Mouse (Mus musculus) bone marrow, adult 2 months (tissue): ENCODE measurements around the gene Etv2. TPM values are rescaled to one million over a fixed set of nuclear protein-coding genes. Genes with fewer than 3 reads are reported as not detected.
A peak's percentile ranks its signal among the peaks of the same experiment; 100 is the strongest.

Experiments used
- H3K27ac ChIP-seq: fragments of 200-500 bp; 2 replicates; pipeline ENCODE4 v1.5.1; 2012; ENCODE audit warnings: low read depth, mild to moderate bottlenecking, control low read depth, inconsistent platforms, low read length; ENCODE audit not compliant: control insufficient read depth, poor library complexity, insufficient read depth
- H3K4me1 ChIP-seq: fragments of 200-500 bp; 2 replicates; pipeline ENCODE4 v1.6.1; 2011; ENCODE audit warnings: low read length; ENCODE audit not compliant: control insufficient read depth, insufficient read depth
- H3K4me3 ChIP-seq: fragments of 200-500 bp; replicated peaks from 2 replicates; pipeline ENCODE3; 2011; ENCODE audit warnings: mild to moderate bottlenecking, low read depth, low read length, control low read depth; ENCODE audit not compliant: control insufficient read depth
- CTCF ChIP-seq: fragments of 200-500 bp; IDR thresholded peaks from 2 replicates; pipeline ENCODE4 v1.5.1; 2011; ENCODE audit warnings: low read length, control low read depth; ENCODE audit not compliant: control insufficient read depth, insufficient read depth
- POLR2A ChIP-seq: fragments of 200-500 bp; IDR thresholded peaks from 2 replicates; pipeline ENCODE4 v1.6.1; 2011; ENCODE audit warnings: low read depth, mild to moderate bottlenecking, control low read depth, low read length, borderline replicate concordance; ENCODE audit not compliant: control insufficient read depth
- WGBS: fragments of 180-500 bp; shearing (Covaris S2); methylation state at CpG from one replicate; pipeline ENCODE4 v1.1.7; 2018; 5-methylcytosine and 5-hydroxymethylcytosine counted together
- polyA plus RNA-seq: library from polyadenylated mRNA; stranded (reverse); fragments of >200 nt; gene quantifications from 2 replicates; pipeline ENCODE4 v1.2.4, GENCODE M21; 2011; ENCODE audit warnings: low replicate concordance; ENCODE audit not compliant: missing spikeins, insufficient read depth, insufficient read length

The Etv2 gene
- not detected in 2 replicates for polyA plus RNA-seq

DNA sequence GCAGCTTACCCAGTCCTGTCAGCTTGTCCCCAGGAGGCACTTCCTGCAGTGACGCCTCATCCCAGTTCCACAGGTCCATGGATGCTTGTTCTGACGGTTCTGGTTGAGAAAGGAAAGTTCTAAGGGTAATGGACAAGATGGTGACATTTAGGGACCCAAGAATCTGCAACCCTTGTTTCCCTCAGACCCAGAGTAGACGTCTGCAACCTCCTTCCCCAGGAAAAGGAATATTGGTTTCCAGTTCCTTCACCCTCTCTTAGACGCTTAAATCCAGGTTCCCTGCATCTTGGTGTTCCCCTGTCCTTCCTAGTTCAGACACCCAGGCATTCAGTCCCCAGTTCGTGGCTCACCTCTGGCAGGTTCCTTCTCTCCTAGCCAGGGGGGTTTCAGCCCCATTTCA is at the start of gene Etv2:
Gene Etv2, minus strand, starts transcription at position 101 of the 400 bp plus-strand sequence.
- TF ChIP-seq CTCF, result no peak
- no peak for TF ChIP-seq POLR2A
- 4% methylated on average over 5 of the region's 5 CpGs for WGBS
- Histone ChIP-seq H3K27ac (no peak within 1 kb of the TSS), H3K4me1 (no peaks in the 10 kb centered on the region; the same call in 1 of the 2 replicates), H3K4me3 (no peak within 1 kb of the TSS)

DNA sequence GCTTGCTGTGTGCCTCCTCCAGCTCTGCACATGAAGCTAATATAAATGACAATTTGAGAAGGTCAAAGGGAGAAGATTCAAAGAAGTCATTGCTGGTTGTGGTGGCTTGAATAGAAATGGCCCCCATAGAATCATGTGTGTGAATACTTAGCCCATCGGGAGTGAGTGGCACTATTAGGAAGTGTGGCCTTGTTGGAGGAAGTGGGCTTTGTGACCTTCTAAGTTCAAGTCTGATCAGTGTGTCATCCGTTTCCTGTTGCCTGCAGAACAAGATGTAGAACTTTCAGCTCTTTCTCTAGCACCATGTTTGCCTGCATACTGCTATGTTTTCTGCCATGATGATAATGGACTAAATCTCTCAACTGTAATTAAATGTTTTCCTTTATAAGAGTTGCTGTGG is 47.8 kb upstream of the Etv2 start:
- TF ChIP-seq POLR2A (no peak), CTCF (no peak)
- no peak overlapping the region for H3K4me3 ChIP-seq
- H3K4me1 ChIP-seq, result no peaks in the 10 kb centered on the region; the same call in 1 of the 2 replicates
- H3K27ac ChIP-seq, result no peak overlapping the region
- 22% methylated on average over 2 of the region's 2 CpGs for WGBS

DNA sequence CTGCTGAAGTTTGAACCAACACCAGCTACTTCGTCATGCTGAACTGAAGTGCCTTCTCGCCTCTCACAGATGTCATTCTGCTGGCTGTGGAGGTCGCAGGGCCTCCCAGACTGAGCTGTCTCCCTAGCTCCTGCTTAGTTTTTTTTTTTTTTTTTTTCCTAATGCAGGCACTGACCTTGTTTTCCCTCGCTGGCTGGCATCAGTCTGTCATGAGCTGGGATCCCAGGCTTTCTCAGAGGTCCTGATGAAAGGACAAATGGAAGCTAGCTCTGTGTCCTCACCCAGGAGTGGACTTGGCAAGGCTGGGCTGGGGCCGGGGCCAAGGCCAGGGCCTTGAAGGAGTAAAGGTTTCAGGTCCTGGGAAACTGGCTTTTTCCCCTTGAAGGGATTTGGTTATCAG is 46.2 kb upstream of the Etv2 start:
- H3K27ac ChIP-seq, result no peak overlapping the region
- TF ChIP-seq POLR2A (no peak), CTCF (no peak)
- H3K4me1 ChIP-seq, result no peaks in the 10 kb centered on the region; the same call in 1 of the 2 replicates
- WGBS, result 73% methylated on average over 5 of the region's 5 CpGs
- no peak overlapping the region for H3K4me3 ChIP-seq

DNA sequence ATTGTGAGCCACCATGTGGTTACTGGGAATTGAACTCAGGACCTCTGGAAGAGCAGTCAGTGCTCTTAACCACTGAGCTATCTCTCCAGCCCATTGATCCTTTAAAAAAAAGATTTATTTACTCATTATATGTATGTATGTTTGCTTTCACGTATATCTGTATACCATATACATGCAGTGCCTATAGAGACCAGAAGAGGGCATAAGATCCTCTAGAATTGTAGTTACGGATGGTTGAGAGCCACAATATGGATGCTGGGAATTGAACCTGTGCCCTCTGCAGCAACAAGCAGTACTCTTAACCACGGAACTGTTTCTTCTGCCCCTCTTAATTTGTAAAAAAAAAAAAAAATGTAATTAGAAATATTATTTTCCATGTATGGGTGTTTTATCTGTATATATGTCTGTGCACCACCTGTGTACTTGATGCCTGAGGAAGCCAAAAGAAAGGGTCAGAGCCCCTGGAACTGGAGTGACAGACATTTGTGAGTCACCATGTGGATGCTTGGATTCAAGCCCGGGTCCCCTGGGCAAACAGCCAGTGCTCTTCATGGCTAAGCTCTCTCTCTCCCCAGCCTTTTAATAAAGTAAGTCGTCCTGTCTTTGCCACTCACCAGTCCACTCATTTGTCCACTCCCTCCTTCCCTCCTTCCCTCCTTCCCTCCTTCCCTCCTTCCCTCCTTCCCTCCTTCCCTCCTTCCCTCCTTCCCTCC is 42.8 kb upstream of the Etv2 start:
- WGBS, result 71% methylated on average over 5 of the region's 5 CpGs

DNA sequence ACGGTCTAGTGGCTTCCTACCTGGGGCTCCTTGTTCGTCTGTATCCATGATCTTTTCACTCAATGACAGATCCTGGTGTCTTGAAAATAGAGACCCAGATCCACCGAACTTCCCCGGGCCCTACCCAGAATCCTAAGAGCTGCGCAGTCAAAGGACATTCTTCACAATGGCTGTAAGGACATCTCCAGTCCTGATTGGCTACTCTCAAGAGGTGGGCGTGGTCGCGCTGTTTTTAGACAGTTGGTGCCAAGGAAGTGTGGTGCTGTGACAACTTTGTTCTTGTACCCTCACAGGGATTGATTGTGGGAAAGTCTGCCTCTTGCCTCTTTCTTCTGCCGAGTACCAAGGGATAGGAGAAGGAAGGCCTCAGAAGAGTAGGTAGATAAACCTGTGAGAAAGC is 35.8 kb upstream of the Etv2 start, which contains the start of gene Pmis2:
Gene Pmis2, minus strand, starts transcription at position 126 of the 400 bp plus-strand sequence.
- Histone ChIP-seq H3K4me3 (no peak within 1 kb of the TSS), H3K27ac (no peak within 1 kb of the TSS), H3K4me1 (no peaks in the 10 kb centered on the region)
- TF ChIP-seq CTCF (no peak), POLR2A (no peak)
- WGBS, result 64% methylated on average over 9 of the region's 9 CpGs

More for the DNA sequence above, 42.8 kb upstream of the Etv2 start:
- no peak overlapping the region for H3K4me3 ChIP-seq
- TF ChIP-seq CTCF, result no peak
- no peak for TF ChIP-seq POLR2A
- no peak overlapping the region for H3K27ac ChIP-seq
- no peaks in the 10 kb centered on the region; the same call in 1 of the 2 replicates for H3K4me1 ChIP-seq

GRCm38 (mm10) chr7:30669229-30669628 is 33.6 kb upstream of the Etv2 start:
- 36% methylated on average over 3 of the region's 3 CpGs for WGBS
- no peak overlapping the region for H3K4me3 ChIP-seq
- TF ChIP-seq CTCF (peak; percentile 29; the same call in 1 of the 2 replicates), POLR2A (no peak)
- H3K4me1 ChIP-seq, result no peaks in the 10 kb centered on the region
- H3K27ac ChIP-seq, result no peak overlapping the region

- Histone ChIP-seq H3K4me1 (no peaks in the 10 kb centered on the region), H3K27ac (no peak overlapping the region), H3K4me3 (peak overlapping the region; percentile 93)
- TF ChIP-seq POLR2A (no peak), CTCF (no peak)
- WGBS, result 5% methylated on average over 11 of the region's 11 CpGs
Measured at GRCm38 (mm10) chr7:30665321-30665720, 29.7 kb upstream of the Etv2 start.

- no peak for TF ChIP-seq CTCF
- TF ChIP-seq POLR2A, result no peak; the same call in 1 of the 2 replicates
- no peaks in the 10 kb centered on the region for H3K4me1 ChIP-seq
- H3K27ac ChIP-seq, result peak within 1 kb of the TSS; percentile 56; the same call in 1 of the 2 replicates
- under 1% methylated on average over 34 of the region's 34 CpGs for WGBS
- H3K4me3 ChIP-seq, result peak within 1 kb of the TSS; percentile 93
Measured at GRCm38 (mm10) chr7:30664529-30665200, 29.0 kb upstream of the Etv2 start, which contains the start of gene Haus5. Gene Haus5 (minus strand): TSS chr7:30664994.
